Mouse (Mus musculus) liver, embryonic 14.5 days (tissue): ENCODE results near the gene Ppp1r14b.

Experiments used
- CTCF ChIP-seq: IDR thresholded peaks from 2 replicates; pipeline ENCODE4 v1.5.1; 2016; ENCODE audit warnings: antibody characterized with exemption, low read depth, control low read depth
- EP300 ChIP-seq: IDR thresholded peaks from 2 replicates; pipeline ENCODE4 v1.6.1; 2016; ENCODE audit warnings: antibody characterized with exemption, low read depth

- TF ChIP-seq CTCF (no peak), EP300 (no peak)
Observed at GRCm38 (mm10) chr19:6956461-6956860, 18.3 kb upstream of the Ppp1r14b start.
